In the genomic region with DNA sequence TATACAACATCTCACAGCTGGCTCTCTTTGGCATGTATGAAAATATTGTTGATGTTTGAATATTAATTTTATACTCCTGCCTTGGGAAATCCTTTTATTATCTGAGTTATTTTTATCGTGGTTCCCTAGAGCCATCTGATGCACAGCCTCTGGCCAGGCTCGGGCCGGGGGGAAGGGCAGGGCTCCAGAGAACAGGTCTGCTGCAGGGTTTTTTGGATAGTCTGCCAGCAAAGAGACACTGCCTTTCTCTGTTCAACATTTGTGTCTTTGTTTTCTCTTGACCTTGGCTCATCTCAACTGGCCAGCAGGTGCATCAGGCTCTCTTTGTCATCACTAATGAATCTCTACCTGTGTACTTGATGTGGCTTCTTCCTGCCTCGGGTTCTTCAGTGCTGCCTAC, we compare ENCODE assay signal across 28 mouse cellular contexts. TPM values are rescaled to one million over a fixed set of nuclear protein-coding genes. Genes with fewer than 3 reads are reported as not detected.
DNase-seq lines count a peak whose midpoint lies in the region; ATAC-seq and TF ChIP-seq lines count a peak whose summit lies in the region.
"Had no signal": no experiment of that assay in that cellular context is flagged by ENCODE, and none has a peak within 500 bp of the region (broad histone marks: within the 10 kb centered on the region; RNA-seq: fewer than 3 reads in every experiment).

No protein-coding gene starts in this region.

- TF ChIP-seq POLR2A in cerebellum, adult 2 months (IDR thresholded peaks at IDR 0.05; ENCODE audit: borderline replicate concordance, insufficient read depth, low read length): no peak

- H3K27me3 ChIP-seq in heart, embryonic 11.5 days (ENCODE audit: control insufficient read depth, insufficient read depth, low read length): no peaks in the 10 kb centered on the region
- no peaks in the 10 kb centered on the region for H3K27me3 ChIP-seq in cerebellum, adult 2 months (ENCODE audit: control insufficient read depth, insufficient read depth, low read length)
- no peaks in the 10 kb centered on the region for H3K27me3 ChIP-seq in midbrain, embryonic 11.5 days (ENCODE audit: control insufficient read depth, insufficient read depth, low read length)
- H3K27me3 ChIP-seq: embryonic facial prominence, embryonic 12.5 days; forebrain, embryonic 15.5 days; hindbrain, embryonic 15.5 days; kidney, embryonic 15.5 days; limb, embryonic 12.5 days; liver, embryonic 15.5 days; midbrain, embryonic 12.5 days had no signal

- ATAC-seq in heart, embryonic 11.5 days (replicated peaks; ENCODE audit: insufficient number of reproducible peaks, low FRiP score, low TSS enrichment): no peak
- no peak for ATAC-seq in midbrain, embryonic 11.5 days (ENCODE audit: low FRiP score)
- ATAC-seq: forebrain, embryonic 15.5 days; inflammation-experienced regulatory T-cells, adult 6 months had no signal

- H3K9ac ChIP-seq in heart, embryonic 11.5 days (ENCODE audit: low read depth, low read length): no peak overlapping the region
- H3K9ac ChIP-seq in midbrain, embryonic 11.5 days (ENCODE audit: low read length): no peak overlapping the region
- H3K9ac ChIP-seq: embryonic facial prominence, embryonic 12.5 days; forebrain, embryonic 15.5 days; hindbrain, embryonic 15.5 days; kidney, embryonic 15.5 days; limb, embryonic 12.5 days; liver, embryonic 15.5 days; lung, embryonic 14.5 days; midbrain, embryonic 12.5 days had no signal

- no peak overlapping the region for H3K4me3 ChIP-seq in heart, embryonic 11.5 days (ENCODE audit: low read depth, low read length)
- no peak overlapping the region for H3K4me3 ChIP-seq in cerebellum, adult 2 months (replicated peaks; ENCODE audit: insufficient read depth, low read depth, low read length)
- H3K4me3 ChIP-seq in midbrain, embryonic 11.5 days (ENCODE audit: low read depth, low read length): no peak overlapping the region
- H3K4me3 ChIP-seq: embryonic facial prominence, embryonic 12.5 days; forebrain, embryonic 15.5 days; hindbrain, embryonic 15.5 days; kidney, embryonic 15.5 days; layer of hippocampus, adult 2 months; left cerebral cortex, adult 2 months; limb, embryonic 12.5 days; liver, embryonic 15.5 days; midbrain, embryonic 12.5 days had no signal

- DNase-seq in heart, adult 18-20 months: peak; percentile 24 to 27
- DNase-seq in cerebellum, adult 11 months: peak; percentile 54
- peak; percentile 69 to 82 for DNase-seq in cerebellum, adult 2 months
- peak; percentile 56 to 65 for DNase-seq in cerebellum, postnatal 14 days
- DNase-seq in midbrain, embryonic 11.5 days (ENCODE audit: low spot score, missing footprints): no peak
- no peak for DNase-seq in spleen, postnatal 4 days (ENCODE audit: low spot score in 2 of 2)
- no peak for DNase-seq in lung, postnatal 36 days
- DNase-seq: adrenal gland, postnatal 25 days; B cell, adult 2 months; embryo, embryonic 11 days; kidney, adult 18-20 months; kidney, postnatal 25 days; lung, embryonic 14.5 days; lung, postnatal 14 days; retina, postnatal 1 day; right cerebral cortex, postnatal 14 days; thymus, postnatal 14 days had no signal

- no peaks in the 10 kb centered on the region for H3K9me3 ChIP-seq in heart, embryonic 11.5 days (replicated peaks; ENCODE audit: control insufficient read depth, low read length)
- H3K9me3 ChIP-seq in midbrain, embryonic 11.5 days (ENCODE audit: control insufficient read depth, low read length): no peaks in the 10 kb centered on the region
- H3K9me3 ChIP-seq: embryonic facial prominence, embryonic 12.5 days; forebrain, embryonic 15.5 days; hindbrain, embryonic 15.5 days; kidney, embryonic 15.5 days; limb, embryonic 12.5 days; liver, embryonic 15.5 days; midbrain, embryonic 12.5 days had no signal

- WGBS in heart, embryonic 11.5 days (ENCODE audit: insufficient replicate concordance): 75% methylated on average over 4 of the region's 4 CpGs
- WGBS in cerebellum, adult 2 months: 10% methylated on average over 4 of the region's 4 CpGs
- WGBS in midbrain, embryonic 11.5 days: 83% methylated on average over 4 of the region's 4 CpGs

- no peaks in the 10 kb centered on the region for H3K36me3 ChIP-seq in heart, embryonic 11.5 days (ENCODE audit: control insufficient read depth, insufficient read depth, low read length)
- H3K36me3 ChIP-seq in midbrain, embryonic 11.5 days (ENCODE audit: control insufficient read depth, insufficient read depth, low read length): no peaks in the 10 kb centered on the region
- H3K36me3 ChIP-seq: embryonic facial prominence, embryonic 12.5 days; forebrain, embryonic 15.5 days; hindbrain, embryonic 15.5 days; kidney, embryonic 15.5 days; limb, embryonic 12.5 days; liver, embryonic 15.5 days; midbrain, embryonic 12.5 days had no signal

- H3K27ac ChIP-seq in heart, embryonic 11.5 days (ENCODE audit: low read depth, low read length): no peak overlapping the region
- peak overlapping the region; percentile 34 for H3K27ac ChIP-seq in cerebellum, adult 2 months (ENCODE audit: insufficient read depth, low read length)
- H3K27ac ChIP-seq in midbrain, embryonic 11.5 days (ENCODE audit: low read depth, low read length): no peak overlapping the region
- H3K27ac ChIP-seq: embryonic facial prominence, embryonic 12.5 days; forebrain, embryonic 15.5 days; hindbrain, embryonic 15.5 days; kidney, embryonic 15.5 days; layer of hippocampus, adult 2 months; left cerebral cortex, adult 2 months; limb, embryonic 12.5 days; liver, embryonic 15.5 days; midbrain, embryonic 12.5 days had no signal

- TF ChIP-seq CTCF in cerebellum, adult 2 months (IDR thresholded peaks at IDR 0.05; ENCODE audit: borderline replicate concordance, insufficient read depth, low read depth, low read length): no peak

- no peak overlapping the region for H3K4me2 ChIP-seq in heart, embryonic 11.5 days
- H3K4me2 ChIP-seq in midbrain, embryonic 11.5 days: no peak overlapping the region
- H3K4me2 ChIP-seq: embryonic facial prominence, embryonic 12.5 days; forebrain, embryonic 15.5 days; hindbrain, embryonic 15.5 days; kidney, embryonic 15.5 days; limb, embryonic 12.5 days; liver, embryonic 15.5 days; lung, embryonic 14.5 days; midbrain, embryonic 12.5 days had no signal

- no peaks in the 10 kb centered on the region for H3K4me1 ChIP-seq in heart, embryonic 11.5 days (ENCODE audit: control insufficient read depth, insufficient read depth, low read length)
- peaks cover 22% of the 10 kb centered on the region for H3K4me1 ChIP-seq in cerebellum, adult 2 months (ENCODE audit: control insufficient read depth, insufficient read depth, low read length)
- H3K4me1 ChIP-seq in midbrain, embryonic 11.5 days (ENCODE audit: control insufficient read depth, insufficient read depth, low read length): no peaks in the 10 kb centered on the region; the same call in 1 of the 2 replicates
- H3K4me1 ChIP-seq: embryonic facial prominence, embryonic 12.5 days; liver, embryonic 15.5 days had no signal

RNA-seq across cellular contexts. Expression of a gene that starts 32.3 kb away (rescaled TPM):
- 10 to 100 TPM; 12.2 to 12.7 TPM for total RNA-seq in heart, adult 18-20 months (2021)
- 8.7 and 8.8 TPM in 2 replicates for polyA plus RNA-seq in heart, embryonic 11.5 days (2014; fragmentation: Nextera tagmentation; extraction: Ambion mirVana)
- polyA plus RNA-seq in cerebellum, adult 2 months (2012; rRNA removed): 154 and 173 TPM in 2 replicates
- polyA plus RNA-seq in midbrain, embryonic 11.5 days (2014; fragmentation: Nextera tagmentation; extraction: Ambion mirVana): 5.8 and 7.4 TPM in 2 replicates

Comparison
In these comparisons a context has a peak if more than half of its experiments do, and no peak if none do; other contexts are left out.
1. DNase-seq: peak in heart, adult 18-20 months (2 of 2), cerebellum, adult 11 months (single experiment), cerebellum, adult 2 months (2 of 2) and cerebellum, postnatal 14 days (2 of 2); none in midbrain, embryonic 11.5 days (single experiment), spleen, postnatal 4 days (0 of 2) and lung, postnatal 36 days (single experiment).
2. RNA of a gene that starts 32.3 kb away (polyA plus RNA-seq): 154 to 173 TPM in cerebellum, adult 2 months; 8.7 to 8.8 TPM in heart, embryonic 11.5 days and 5.8 to 7.4 TPM in midbrain, embryonic 11.5 days; every median in the first group is over 10 times any median in the second.